Mouse (Mus musculus) C2C12 (cell line): Measurements from ENCODE around the gene Cfap44. TPM values are rescaled to one million over a fixed set of nuclear protein-coding genes. Genes with fewer than 3 reads are reported as not detected.

ENCODE experiments used
- H3K27me3 ChIP-seq: one replicate; pipeline ENCODE4 v1.6.1; 2011; ENCODE audit not compliant: control insufficient read depth, insufficient read depth, insufficient read length
- H3K36me3 ChIP-seq: one replicate; pipeline ENCODE4 v1.6.1; 2011; ENCODE audit not compliant: control insufficient read depth, insufficient read depth
- H3K4me3 ChIP-seq: one replicate; pipeline ENCODE4 v1.5.1; 2011; ENCODE audit warnings: mild to moderate bottlenecking, control low read depth; ENCODE audit not compliant: poor library complexity, insufficient read depth, severe bottlenecking
- H3K79me2 ChIP-seq: one replicate; pipeline ENCODE4 v1.6.1; 2011; ENCODE audit not compliant: control insufficient read depth, insufficient read depth
- H3K79me3 ChIP-seq: one replicate; pipeline ENCODE4 v1.6.1; 2011; ENCODE audit warnings: low read depth, control low read depth
- H3ac ChIP-seq: one replicate; pipeline ENCODE3; 2011; ENCODE audit warnings: low read depth; ENCODE audit not compliant: control insufficient read depth, insufficient read length
- CEBPB ChIP-seq: IDR thresholded peaks from one replicate; pipeline ENCODE4 v1.6.1; 2011; ENCODE audit warnings: low read depth, mild to moderate bottlenecking, control low read depth, moderate library complexity
- CTCF ChIP-seq: IDR thresholded peaks from one replicate; pipeline ENCODE4 v1.5.1; 2011; ENCODE audit not compliant: control insufficient read depth, insufficient read depth, insufficient read length
- FOSL1 ChIP-seq: IDR thresholded peaks from one replicate; pipeline ENCODE4 v1.8.0; 2011; ENCODE audit warnings: mild to moderate bottlenecking, low read length; ENCODE audit not compliant: poor library complexity, insufficient read depth, severe bottlenecking
- MAX ChIP-seq: IDR thresholded peaks from one replicate; pipeline ENCODE4 v1.6.1; 2011; ENCODE audit warnings: mild to moderate bottlenecking, control low read depth
- MYOD1 ChIP-seq: IDR thresholded peaks from one replicate; pipeline ENCODE4 v1.6.1; 2011; ENCODE audit warnings: low read depth; ENCODE audit not compliant: control insufficient read depth, insufficient read length
- MYOG ChIP-seq: IDR thresholded peaks from one replicate; pipeline ENCODE4 v1.6.1; 2011; ENCODE audit not compliant: control insufficient read depth, insufficient read length; ENCODE audit errors: extremely low read depth
- USF1 ChIP-seq: IDR thresholded peaks from one replicate; pipeline ENCODE4 v1.6.1; 2011; ENCODE audit warnings: low read depth, mild to moderate bottlenecking, control low read depth, moderate library complexity
- polyA plus RNA-seq: library from polyadenylated mRNA; unstranded; fragments of >200 nt; fragmentation: generic; extraction: Trizol; gene quantifications from one replicate; pipeline ENCODE4 v1.2.1, GENCODE M21; 2012; ENCODE audit warnings: missing spikeins

Gene Cfap44
- polyA plus RNA-seq, 1 experiment: not detected

DNA sequence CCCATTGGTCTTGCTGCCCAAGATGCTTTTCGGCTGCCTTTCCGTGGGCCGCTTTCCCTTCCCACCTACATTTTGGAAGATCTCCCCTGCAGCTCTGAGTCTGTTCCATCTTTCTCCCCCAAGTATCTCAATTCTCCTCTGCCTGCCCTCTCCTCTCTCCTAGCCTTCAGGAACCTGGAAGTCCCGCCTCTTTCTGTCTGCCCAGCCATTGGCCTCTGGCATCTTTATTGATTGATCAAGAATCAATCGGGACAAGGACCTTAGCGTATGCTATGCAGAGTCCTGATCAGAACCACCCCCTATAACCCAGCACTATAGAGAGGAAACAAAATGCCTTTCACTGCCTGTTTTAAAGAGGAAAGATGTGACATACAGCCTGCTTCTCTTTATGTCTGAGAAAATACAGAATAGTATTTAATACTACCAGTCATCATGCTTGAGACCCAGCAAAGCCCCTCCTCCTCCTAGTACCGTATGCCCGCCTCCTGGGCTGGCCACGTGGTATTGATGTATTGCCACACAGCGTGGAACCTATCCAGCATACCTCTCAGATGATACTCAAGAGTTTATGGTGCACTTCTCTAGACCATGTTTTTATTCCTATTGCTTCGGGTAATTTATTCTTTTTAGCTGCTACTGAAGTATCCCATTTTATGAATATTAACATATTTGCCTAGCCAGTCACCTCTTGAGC, 81.2 kb downstream of the Cfap44 start:
- no peak overlapping the region for H3ac ChIP-seq
- H3K4me3 ChIP-seq: no peak overlapping the region
- H3K27me3 ChIP-seq: no peaks in the 10 kb centered on the region
- no peaks in the 10 kb centered on the region for H3K36me3 ChIP-seq
- H3K79me2 ChIP-seq: no peaks in the 10 kb centered on the region
- TF ChIP-seq MYOD1 (no peak), CTCF (no peak), USF1 (no peak), CEBPB (no peak), MYOG (no peak), MAX (no peak), FOSL1 (no peak)
- H3K79me3 ChIP-seq: no peaks in the 10 kb centered on the region

DNA sequence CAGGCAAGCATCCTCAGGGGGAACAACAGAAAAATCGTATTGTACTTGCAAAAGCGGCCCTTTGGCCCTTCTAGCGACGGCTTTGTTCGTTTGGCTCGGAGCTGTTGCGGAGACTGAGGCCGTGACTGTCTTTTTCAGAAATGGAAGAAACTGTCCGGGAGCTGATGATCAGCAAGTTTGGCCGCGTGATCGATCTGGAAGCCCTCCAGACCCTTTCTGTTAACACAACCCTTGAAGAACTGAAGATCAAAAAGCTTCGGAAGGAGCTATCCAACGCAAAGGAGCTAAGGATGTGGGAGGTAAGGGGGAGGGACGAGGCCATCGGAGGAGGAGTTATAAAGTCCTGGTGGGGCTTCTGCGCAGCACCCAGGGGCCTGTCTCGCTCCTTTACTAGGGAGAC, 84.2 kb downstream of the Cfap44 start:
- H3K4me3 ChIP-seq: no peak overlapping the region
- no peaks in the 10 kb centered on the region for H3K27me3 ChIP-seq
- H3ac ChIP-seq: no peak overlapping the region
- H3K36me3 ChIP-seq: no peaks in the 10 kb centered on the region
- TF ChIP-seq MYOD1: no peak
- TF ChIP-seq CEBPB: no peak
- no peak for TF ChIP-seq CTCF
- no peak for TF ChIP-seq MYOG
- TF ChIP-seq USF1: no peak
- TF ChIP-seq FOSL1: no peak
- TF ChIP-seq MAX: no peak
- H3K79me2 ChIP-seq: no peaks in the 10 kb centered on the region
- no peaks in the 10 kb centered on the region for H3K79me3 ChIP-seq

DNA sequence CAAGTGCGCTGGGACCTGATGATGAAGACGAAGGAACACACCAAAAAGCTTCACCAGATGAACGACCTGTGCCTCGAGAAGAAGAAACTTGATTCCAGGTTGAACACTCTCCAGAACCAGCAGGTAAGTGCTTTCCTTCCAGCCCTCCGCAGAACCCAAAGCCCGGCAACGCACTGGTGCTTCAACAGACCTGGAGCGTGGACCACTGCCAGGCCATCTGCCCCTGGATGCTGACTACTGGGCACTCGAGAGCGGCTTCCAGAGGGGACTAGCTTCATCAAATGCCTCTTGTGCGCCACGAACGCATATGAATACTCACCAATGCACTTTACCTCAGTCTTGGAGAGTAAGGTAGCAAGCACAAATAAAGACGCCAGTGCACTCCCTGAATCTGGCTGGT, 85.3 kb downstream of the Cfap44 start:
- H3K79me2 ChIP-seq: no peaks in the 10 kb centered on the region
- TF ChIP-seq FOSL1 (no peak), CEBPB (no peak), MYOG (no peak), CTCF (no peak), MYOD1 (no peak), USF1 (no peak), MAX (no peak)
- H3K36me3 ChIP-seq: no peaks in the 10 kb centered on the region
- H3K79me3 ChIP-seq: no peaks in the 10 kb centered on the region
- H3ac ChIP-seq: no peak overlapping the region
- H3K27me3 ChIP-seq: no peaks in the 10 kb centered on the region
- no peak overlapping the region for H3K4me3 ChIP-seq

DNA sequence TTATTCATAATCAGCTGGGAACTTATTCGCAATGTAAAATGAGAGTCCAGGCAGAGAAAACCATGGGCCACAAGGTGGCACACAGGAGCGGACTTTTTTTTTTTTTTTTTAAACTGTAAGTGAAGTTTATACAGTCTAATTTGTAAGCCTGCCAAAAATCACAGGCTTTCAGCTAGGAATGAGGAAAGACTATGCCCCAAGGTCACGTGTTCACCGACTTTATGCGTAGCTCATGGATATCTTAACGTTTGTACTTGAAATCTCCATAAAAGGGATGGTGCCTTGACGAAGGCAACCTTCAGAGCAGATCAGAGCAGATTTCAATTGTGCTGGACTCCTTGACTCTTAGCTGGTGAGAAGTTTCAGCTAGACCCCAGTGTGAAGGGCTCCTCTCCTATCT, 86.0 kb downstream of the Cfap44 start:
- H3ac ChIP-seq: no peak overlapping the region
- H3K79me2 ChIP-seq: no peaks in the 10 kb centered on the region
- no peaks in the 10 kb centered on the region for H3K79me3 ChIP-seq
- no peaks in the 10 kb centered on the region for H3K36me3 ChIP-seq
- no peak overlapping the region for H3K4me3 ChIP-seq
- H3K27me3 ChIP-seq: no peaks in the 10 kb centered on the region
- TF ChIP-seq USF1 (no peak), CTCF (no peak), MYOG (no peak), CEBPB (no peak), FOSL1 (no peak), MAX (no peak), MYOD1 (no peak)

DNA sequence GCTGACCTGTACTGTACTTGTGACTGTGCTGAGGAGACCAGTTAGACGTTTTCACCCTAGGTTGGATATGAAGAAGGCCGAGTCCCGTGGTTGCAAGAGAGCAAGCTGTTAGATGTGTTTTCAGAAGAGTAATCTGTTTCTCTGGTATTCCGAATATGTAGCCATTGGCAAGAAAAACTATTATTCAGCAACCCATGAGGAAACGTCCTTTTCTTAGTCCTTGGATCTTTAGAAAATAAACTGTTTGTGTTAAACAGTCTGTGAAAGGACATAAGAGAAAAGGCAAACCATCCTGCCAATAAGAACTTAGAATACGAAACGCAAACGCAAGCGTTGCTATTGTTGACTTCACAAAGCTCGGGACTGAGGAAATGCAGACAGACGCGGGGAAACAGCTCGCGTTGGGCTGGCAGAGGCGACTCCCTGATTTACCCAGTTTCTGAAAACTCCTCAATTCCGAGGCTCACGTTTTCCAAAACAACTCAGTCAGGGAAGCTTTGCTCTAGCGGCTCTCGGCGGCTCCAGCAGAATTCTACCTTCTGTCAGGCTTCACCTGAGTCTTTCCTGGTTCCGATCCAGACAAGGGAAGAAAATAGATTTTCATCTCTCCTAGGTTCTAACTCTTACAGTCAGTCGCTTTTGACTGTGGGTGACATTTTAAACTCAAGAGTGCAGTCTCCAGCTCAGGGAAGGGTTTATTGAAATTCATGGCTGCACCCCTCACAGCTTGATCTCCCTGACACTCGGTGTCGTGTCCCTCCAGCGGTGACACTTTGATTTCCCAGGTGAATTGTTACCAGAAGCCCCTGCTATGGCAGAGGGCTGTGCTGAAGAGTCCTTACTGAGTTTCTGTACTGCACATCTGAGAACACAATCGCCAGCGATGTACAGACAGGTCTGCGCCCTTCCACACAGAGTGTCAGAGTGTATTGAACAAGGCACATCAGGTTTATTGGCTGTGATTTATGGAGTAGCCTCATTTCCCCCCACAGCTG, 87.3 kb downstream of the Cfap44 start:
- no peaks in the 10 kb centered on the region for H3K79me2 ChIP-seq
- no peaks in the 10 kb centered on the region for H3K79me3 ChIP-seq
- H3K36me3 ChIP-seq: no peaks in the 10 kb centered on the region
- TF ChIP-seq CTCF (no peak), MAX (no peak), MYOD1 (no peak), MYOG (no peak), CEBPB (no peak), FOSL1 (no peak), USF1 (no peak)
- no peaks in the 10 kb centered on the region for H3K27me3 ChIP-seq
- H3K4me3 ChIP-seq: no peak overlapping the region
- H3ac ChIP-seq: no peak overlapping the region
